Mouse (Mus musculus) myocyte (in vitro differentiated cells): ENCODE results near the gene Zfp940. TPM values are rescaled to one million over a fixed set of nuclear protein-coding genes. Genes with fewer than 3 reads are reported as not detected.

Source experiments
- H3K27me3 ChIP-seq: one replicate; pipeline ENCODE4 v1.6.1; 2011; ENCODE audit not compliant: control insufficient read depth, insufficient read depth, insufficient read length
- H3K36me3 ChIP-seq: one replicate; pipeline ENCODE4 v1.6.1; 2011; ENCODE audit not compliant: control insufficient read depth, insufficient read depth
- H3K4me2 ChIP-seq: one replicate; pipeline ENCODE4 v1.6.1; 2011; ENCODE audit warnings: low read depth, control low read depth
- H3K4me3 ChIP-seq: one replicate; pipeline ENCODE4 v1.5.1; 2011; ENCODE audit warnings: mild to moderate bottlenecking, control low read depth, moderate library complexity
- H3K79me2 ChIP-seq: one replicate; pipeline ENCODE4 v1.6.1; 2011; ENCODE audit not compliant: control insufficient read depth, insufficient read depth
- H3ac ChIP-seq: one replicate; pipeline ENCODE4 v1.6.1; 2011; ENCODE audit not compliant: control insufficient read depth, insufficient read length
- CEBPB ChIP-seq: IDR thresholded peaks from 2 replicates; pipeline ENCODE4 v1.6.1; 2011; ENCODE audit warnings: mild to moderate bottlenecking, moderate library complexity; ENCODE audit not compliant: poor library complexity, insufficient read depth, severe bottlenecking
- E2F4 ChIP-seq: IDR thresholded peaks from one replicate; pipeline ENCODE4 v1.6.1; 2011; ENCODE audit warnings: mild to moderate bottlenecking, control low read depth, moderate library complexity; ENCODE audit not compliant: insufficient read depth
- MAX ChIP-seq: IDR thresholded peaks from one replicate; pipeline ENCODE4 v1.6.1; 2011; ENCODE audit warnings: low read depth, mild to moderate bottlenecking, control low read depth
- MYOD1 ChIP-seq, 3 experiments: IDR thresholded peaks; one replicate each; pipeline ENCODE4 v1.6.1; 2011; ENCODE audit warnings: control low read depth in 2 of 3, low read depth in 2 of 3, mild to moderate bottlenecking in 2 of 3, moderate library complexity in 1 of 3; ENCODE audit not compliant: insufficient read length in 2 of 3, control insufficient read depth in 1 of 3
- MYOG ChIP-seq, 3 experiments: IDR thresholded peaks; one replicate each; pipeline ENCODE4 v1.6.1; 2011; ENCODE audit warnings: control low read depth in 2 of 3, low read depth in 2 of 3, mild to moderate bottlenecking in 2 of 3; ENCODE audit not compliant: insufficient read length in 2 of 3, control insufficient read depth in 1 of 3, insufficient read depth in 1 of 3
- POLR2A ChIP-seq: IDR thresholded peaks from one replicate; pipeline ENCODE4 v1.6.1; 2011; ENCODE audit warnings: low read depth, mild to moderate bottlenecking, control low read depth, moderate library complexity; ENCODE audit not compliant: insufficient read length
- POLR2AphosphoS2 ChIP-seq: IDR thresholded peaks from one replicate; pipeline ENCODE4 v1.6.1; 2011; ENCODE audit warnings: low read depth, control low read depth; ENCODE audit not compliant: insufficient read length
- REST ChIP-seq: IDR thresholded peaks from one replicate; pipeline ENCODE4 v1.6.1; 2011; ENCODE audit warnings: mild to moderate bottlenecking, control low read depth, moderate library complexity; ENCODE audit not compliant: insufficient read depth, insufficient read length
- SRF ChIP-seq: IDR thresholded peaks from one replicate; pipeline ENCODE4 v1.6.1; 2011; ENCODE audit warnings: low read depth; ENCODE audit not compliant: control insufficient read depth, insufficient read length
- TCF12 ChIP-seq: IDR thresholded peaks from one replicate; pipeline ENCODE4 v1.6.1; 2011; ENCODE audit warnings: mild to moderate bottlenecking, control low read depth; ENCODE audit not compliant: poor library complexity, insufficient read depth, severe bottlenecking
- TCF3 ChIP-seq: IDR thresholded peaks from one replicate; pipeline ENCODE4 v1.6.1; 2011; ENCODE audit warnings: low read depth, control low read depth; ENCODE audit not compliant: insufficient read length
- USF1 ChIP-seq: IDR thresholded peaks from one replicate; pipeline ENCODE4 v1.6.1; 2011; ENCODE audit warnings: low read depth, mild to moderate bottlenecking, control low read depth, moderate library complexity
- polyA plus RNA-seq: library from polyadenylated mRNA; unstranded; fragments of >200 nt; fragmentation: generic; extraction: Trizol; gene quantifications from one replicate; pipeline ENCODE4 v1.2.1, GENCODE M21; 2012; ENCODE audit warnings: missing spikeins

The Zfp940 gene
- polyA plus RNA-seq, 1 experiment, result 0.96 TPM

DNA sequence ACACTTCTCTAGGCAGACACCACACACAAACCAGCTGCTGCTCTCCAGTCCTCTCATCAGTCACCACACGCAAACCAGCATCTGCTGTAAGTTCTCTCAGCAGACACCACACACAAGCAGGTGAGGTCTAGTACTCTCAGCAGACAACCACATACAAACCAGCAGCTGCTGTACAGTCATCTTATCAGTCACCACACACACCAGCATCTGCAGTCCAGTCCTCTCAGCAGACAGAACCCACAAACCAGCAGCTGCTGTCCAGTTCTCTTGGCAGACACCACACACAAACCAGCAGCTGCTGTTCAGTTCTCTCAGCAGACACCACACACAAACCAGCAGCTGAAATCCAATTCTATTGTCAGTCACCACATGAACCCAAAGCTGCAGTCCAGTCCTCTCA is 16.7 kb downstream of the Zfp940 start:
- Histone ChIP-seq H3K27me3 (no peaks in the 10 kb centered on the region), H3K79me2 (no peaks in the 10 kb centered on the region), H3K4me3 (no peak overlapping the region), H3K4me2 (no peak overlapping the region), H3ac (no peak overlapping the region), H3K36me3 (peaks cover 10% of the 10 kb centered on the region)
- TF ChIP-seq USF1 (no peak), MAX (no peak), MYOD1 (IDR thresholded peaks at IDR 0.05; ENCODE audit: control insufficient read depth in 1 of 3, insufficient read length in 2 of 3, low read depth in 2 of 3) (peak in 2 of 3 experiments; percentile 52 to 72), MYOG (IDR thresholded peaks at IDR 0.05; ENCODE audit: control insufficient read depth in 1 of 3, insufficient read depth in 1 of 3, insufficient read length in 2 of 3, low read depth in 2 of 3) (peak in 2 of 3 experiments; percentile 3 to 51), POLR2A (no peak), E2F4 (no peak), TCF12 (peak; percentile 7), CEBPB (no peak), REST (no peak), SRF (no peak), POLR2AphosphoS2 (no peak), TCF3 (peak; percentile 48)

DNA sequence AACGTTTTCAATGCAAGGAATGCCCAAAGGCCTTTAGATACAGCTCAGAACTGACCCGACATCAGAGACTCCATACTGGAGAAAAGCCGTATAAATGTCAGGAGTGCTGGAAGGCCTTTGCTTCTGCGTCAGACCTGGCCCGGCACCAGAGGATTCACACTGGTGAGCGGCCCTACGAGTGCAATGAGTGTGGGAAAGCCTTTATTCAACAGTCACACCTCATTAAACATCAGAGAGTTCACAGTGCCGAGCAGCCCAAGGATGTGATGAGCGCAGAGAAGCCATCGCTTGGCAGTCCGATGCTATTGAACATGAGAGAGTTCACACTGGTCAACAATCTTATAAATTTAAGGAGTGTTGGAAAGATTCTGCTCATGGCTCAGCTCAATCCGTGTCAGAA is 23.7 kb downstream of the Zfp940 start:
- Histone ChIP-seq H3K79me2 (no peaks in the 10 kb centered on the region), H3ac (no peak overlapping the region), H3K27me3 (no peaks in the 10 kb centered on the region), H3K36me3 (peaks cover 50% of the 10 kb centered on the region), H3K4me2 (no peak overlapping the region), H3K4me3 (no peak overlapping the region)
- no peak for TF ChIP-seq CEBPB
- no peak for TF ChIP-seq USF1
- no peak for TF ChIP-seq POLR2A
- no peak for TF ChIP-seq TCF3
- no peak for TF ChIP-seq MAX

DNA sequence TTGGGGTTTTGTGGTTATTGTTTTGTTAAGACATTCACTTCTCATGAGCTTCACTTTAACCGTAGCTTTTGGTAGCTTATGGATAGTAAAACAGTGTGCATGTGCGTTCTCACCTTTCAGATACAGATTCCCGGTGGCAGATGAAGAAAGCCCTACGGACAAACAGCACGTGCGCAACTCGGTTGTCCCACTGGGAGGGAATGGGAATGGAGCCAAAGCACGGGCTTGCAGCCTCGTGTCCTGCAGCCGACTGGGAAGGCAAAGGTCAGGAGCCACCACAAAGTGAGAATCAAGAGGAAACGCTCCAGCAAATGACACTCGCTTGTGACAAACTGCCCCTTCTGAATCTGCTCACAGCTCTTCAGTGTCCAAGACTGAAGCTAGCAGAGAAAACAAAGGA is 25.5 kb downstream of the Zfp940 start:
- no peak overlapping the region for H3ac ChIP-seq

DNA sequence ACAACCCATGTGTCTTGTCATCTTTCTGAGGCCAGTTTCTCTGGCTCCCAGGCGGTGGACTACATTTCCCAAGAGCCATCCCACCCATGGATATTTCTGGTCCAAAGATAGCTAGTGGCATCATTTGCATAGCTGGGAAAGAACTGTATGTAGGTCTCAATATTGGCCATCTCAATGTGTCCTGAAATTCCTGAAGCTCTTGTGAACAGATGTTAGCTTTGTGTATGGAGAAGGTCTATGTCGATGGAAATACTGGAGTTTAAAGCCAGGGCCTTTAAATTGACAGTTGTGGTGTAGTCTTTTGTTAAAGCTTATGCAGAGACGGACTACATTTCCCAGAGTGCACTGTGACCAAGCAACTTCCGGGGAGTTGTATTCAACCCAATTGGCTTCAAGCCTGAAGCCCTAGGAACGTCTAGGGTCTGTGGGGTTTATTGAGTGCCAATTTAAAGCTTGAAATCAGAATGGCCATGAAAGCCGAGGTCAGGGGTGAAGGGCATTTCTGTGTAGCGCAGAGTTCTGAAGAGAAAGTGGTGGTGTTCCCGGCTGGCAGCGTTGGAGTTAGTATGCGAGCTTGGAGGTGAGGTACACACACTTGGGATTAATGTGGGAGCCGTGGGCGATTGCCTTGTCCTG is 34.7 kb downstream of the Zfp940 start:
- Histone ChIP-seq H3K79me2 (peaks cover 31% of the 10 kb centered on the region), H3K27me3 (no peaks in the 10 kb centered on the region), H3K4me2 (peak overlapping the region; percentile 80), H3K4me3 (peak overlapping the region; percentile 38), H3ac (no peak overlapping the region), H3K36me3 (peaks cover 3% of the 10 kb centered on the region)
- TF ChIP-seq E2F4, result no peak
- no peak for TF ChIP-seq TCF3
- no peak for TF ChIP-seq TCF12
- no peak for TF ChIP-seq MAX
- no peak for TF ChIP-seq USF1
- TF ChIP-seq POLR2AphosphoS2, result no peak
- TF ChIP-seq MYOD1 (IDR thresholded peaks at IDR 0.05; ENCODE audit: control insufficient read depth in 1 of 3, insufficient read length in 2 of 3, low read depth in 2 of 3), result no peak
- no peak for TF ChIP-seq SRF

More for the DNA sequence above, 25.5 kb downstream of the Zfp940 start:
- Histone ChIP-seq H3K4me2 (no peak overlapping the region), H3K36me3 (peaks cover 45% of the 10 kb centered on the region), H3K4me3 (no peak overlapping the region), H3K79me2 (no peaks in the 10 kb centered on the region), H3K27me3 (no peaks in the 10 kb centered on the region)
- TF ChIP-seq E2F4 (no peak), REST (no peak), MYOD1 (IDR thresholded peaks at IDR 0.05; ENCODE audit: control insufficient read depth in 1 of 3, insufficient read length in 2 of 3, low read depth in 2 of 3) (no peak), TCF12 (no peak)

DNA sequence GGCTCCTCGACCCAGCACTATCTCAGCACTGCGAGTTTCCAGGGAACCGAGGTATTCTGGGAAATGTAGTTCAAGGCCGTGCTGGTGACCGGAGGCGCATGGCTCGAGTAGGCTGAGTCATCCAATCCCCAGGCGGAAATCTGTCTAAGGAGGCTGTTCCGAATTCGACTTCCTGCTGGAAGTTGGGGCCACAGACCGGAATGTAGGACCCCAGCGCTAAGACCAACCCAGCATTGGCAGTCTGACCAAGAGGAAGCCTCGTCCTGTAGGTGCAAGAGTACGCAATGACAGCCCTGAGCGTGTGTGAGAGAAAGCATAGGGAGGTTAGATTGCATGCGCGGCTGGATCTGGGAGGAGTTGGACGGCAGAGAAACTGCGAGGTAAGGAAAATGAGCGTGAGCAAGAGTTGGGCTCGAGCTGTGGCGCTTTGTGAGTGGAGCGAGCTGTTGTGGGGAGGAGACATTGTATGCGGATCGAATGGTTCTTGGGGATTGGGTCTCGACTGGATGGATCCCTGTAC is 37.5 kb downstream of the Zfp940 start, which contains the start of gene Zfp790:
Gene Zfp790 (plus strand): TSS at position 205 of the 520 bp plus-strand sequence.
- H3K36me3 ChIP-seq, result no peaks in the 10 kb centered on the region
- H3K4me2 ChIP-seq, result peak within 1 kb of the TSS; percentile 83
- H3K79me2 ChIP-seq, result peaks cover 31% of the 10 kb centered on the region
- H3K4me3 ChIP-seq, result peak within 1 kb of the TSS; percentile 63
- peak within 1 kb of the TSS; percentile 67 for H3ac ChIP-seq
- H3K27me3 ChIP-seq, result no peaks in the 10 kb centered on the region
- TF ChIP-seq SRF (peak; percentile 7), USF1 (peak; percentile 9), POLR2AphosphoS2 (peak; percentile 79), TCF12 (no peak), POLR2A (peak; percentile 81)
